Mouse (Mus musculus) midbrain, embryonic 16.5 days (tissue): ENCODE measurements around the gene Topbp1. TPM values are rescaled to one million over a fixed set of nuclear protein-coding genes. Genes with fewer than 3 reads are reported as not detected.
"Not testable (repeated sequence)": the region's sequence is repeated elsewhere in the genome, so short reads cannot be mapped to it uniquely, and the experiment has no call there.

Experiments
- ATAC-seq: fragments of 200-750 bp; cut with Nextera tagmentation; 2 replicates; pipeline ENCODE4 v1.8.0; 2017; ENCODE audit warnings: moderate TSS enrichment
- H3K27ac ChIP-seq: fragments of 300-500 bp; sonication (generic); 2 replicates; pipeline ENCODE4 v1.5.1; 2014; ENCODE audit warnings: mild to moderate bottlenecking, low read length, mixed read lengths
- H3K27me3 ChIP-seq: fragments of 300-500 bp; sonication (generic); 2 replicates; pipeline ENCODE4 v1.6.1; 2014; ENCODE audit warnings: low read depth, low read length, mixed read lengths; ENCODE audit not compliant: control insufficient read depth, insufficient read depth
- H3K36me3 ChIP-seq: fragments of 300-500 bp; sonication (generic); 2 replicates; pipeline ENCODE4 v1.6.1; 2014; ENCODE audit warnings: mild to moderate bottlenecking, low read length, moderate library complexity, mixed read lengths; ENCODE audit not compliant: control insufficient read depth, insufficient read depth
- H3K4me1 ChIP-seq: fragments of 300-500 bp; sonication (generic); 2 replicates; pipeline ENCODE4 v1.6.1; 2014; ENCODE audit warnings: mild to moderate bottlenecking, low read length, mixed read lengths; ENCODE audit not compliant: control insufficient read depth, insufficient read depth
- H3K4me2 ChIP-seq: fragments of 300-500 bp; sonication (generic); 2 replicates; pipeline ENCODE4 v1.6.1; 2014; ENCODE audit warnings: mild to moderate bottlenecking, low read length, mixed read lengths
- H3K4me3 ChIP-seq: fragments of 300-500 bp; sonication (generic); 2 replicates; pipeline ENCODE4 v1.5.1; 2014; ENCODE audit warnings: low read depth, mild to moderate bottlenecking, low read length, moderate library complexity, mixed read lengths
- H3K9ac ChIP-seq: fragments of 300-500 bp; sonication (generic); 2 replicates; pipeline ENCODE4 v1.6.1; 2014; ENCODE audit warnings: low read depth, low read length, mixed read lengths
- H3K9me3 ChIP-seq: fragments of 300-500 bp; sonication (generic); replicated peaks from 2 replicates; pipeline ENCODE4 v1.6.1; 2014; ENCODE audit warnings: mild to moderate bottlenecking, low read length, mixed read lengths; ENCODE audit not compliant: control insufficient read depth, poor library complexity, severe bottlenecking
- WGBS: fragments of 180-500 bp; shearing (Covaris S2); extraction: QIAGEN DNeasy Blood & Tissue Kit; methylation state at CpG from one replicate; pipeline ENCODE4 v1.1.7; 2014; 5-methylcytosine and 5-hydroxymethylcytosine counted together
- polyA plus RNA-seq: library from polyadenylated mRNA; unstranded; fragments of >200 nt; fragmentation: Nextera tagmentation; extraction: Ambion mirVana; gene quantifications from 2 replicates; pipeline ENCODE4 v1.2.1, GENCODE M21; 2015

Topbp1 gene
- polyA plus RNA-seq, 1 experiment from 2014 or later: 14.0 TPM

DNA sequence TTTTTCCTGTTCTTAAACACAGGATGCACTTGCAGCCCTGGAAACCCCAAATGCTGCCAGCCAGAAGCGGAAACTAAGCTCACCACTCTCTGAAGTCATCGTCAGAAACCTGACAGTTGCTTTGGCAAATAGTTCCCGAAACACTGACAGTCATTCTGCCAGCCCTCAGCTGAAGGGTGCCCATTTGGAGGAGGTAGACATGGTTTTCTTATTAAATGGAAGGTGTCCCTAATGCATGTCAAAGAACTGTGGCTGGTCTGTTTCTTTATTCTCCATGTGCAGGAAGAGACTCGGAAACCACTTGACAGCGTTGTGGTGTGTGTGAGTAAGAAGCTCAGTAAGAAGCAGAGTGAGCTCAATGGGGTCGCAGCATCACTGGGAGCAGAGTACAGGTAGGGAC is 27.6 kb downstream of the Topbp1 start:
- Histone ChIP-seq H3K4me2 (no peak overlapping the region), H3K4me1 (no peaks in the 10 kb centered on the region), H3K36me3 (peaks cover 13% of the 10 kb centered on the region), H3K27me3 (no peaks in the 10 kb centered on the region), H3K4me3 (no peak overlapping the region), H3K27ac (no peak overlapping the region), H3K9me3 (no peaks in the 10 kb centered on the region), H3K9ac (no peak overlapping the region)
- 97% methylated on average over 6 of the region's 6 CpGs for WGBS
- no peak for ATAC-seq

DNA sequence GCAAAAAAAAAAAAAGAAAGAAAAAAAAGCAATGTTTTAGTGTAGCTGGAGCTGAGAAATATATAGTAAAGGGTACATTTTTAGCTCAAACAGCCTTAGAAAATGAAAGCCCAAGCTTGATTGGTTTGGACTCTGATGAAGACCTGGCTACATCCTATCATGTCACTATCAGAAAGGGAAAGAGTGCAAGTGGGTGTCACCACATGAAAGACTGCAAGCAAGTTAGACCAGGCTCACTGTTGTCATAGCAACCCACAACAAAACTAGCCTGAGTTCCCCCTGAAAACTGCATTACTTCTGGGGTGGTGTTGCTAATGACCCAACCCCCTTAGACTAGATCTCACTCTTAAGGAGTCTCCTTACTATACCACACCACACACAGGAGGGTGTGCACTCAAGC is 31.9 kb downstream of the Topbp1 start:
- Histone ChIP-seq H3K36me3 (peaks cover 13% of the 10 kb centered on the region), H3K9ac (no peak overlapping the region), H3K27ac (no peak overlapping the region), H3K4me1 (no peaks in the 10 kb centered on the region), H3K4me2 (no peak overlapping the region), H3K27me3 (no peaks in the 10 kb centered on the region), H3K4me3 (no peak overlapping the region), H3K9me3 (no peaks in the 10 kb centered on the region)
- ATAC-seq: no peak

DNA sequence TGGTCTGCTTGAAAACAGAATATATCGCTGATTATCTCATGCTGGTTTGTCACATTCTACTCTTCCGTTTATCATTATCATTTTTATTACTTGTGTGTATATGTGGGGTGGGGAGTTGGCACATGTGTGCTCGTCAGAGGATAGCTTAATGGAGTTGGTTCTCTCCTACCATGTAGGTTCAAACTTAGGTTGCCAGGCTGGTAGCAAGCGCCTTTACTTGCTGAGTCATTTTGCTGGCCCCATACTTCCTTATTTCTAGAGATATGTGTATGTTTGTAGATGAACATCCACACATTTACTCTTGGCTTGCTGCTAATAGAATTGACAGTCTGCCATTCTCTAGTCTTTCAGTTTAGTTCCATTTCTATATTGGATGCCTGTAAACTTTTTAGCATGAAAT is 42.0 kb downstream of the Topbp1 start:
- Histone ChIP-seq H3K4me1 (no peaks in the 10 kb centered on the region), H3K9ac (no peak overlapping the region), H3K36me3 (peaks cover 2% of the 10 kb centered on the region; the same call in 1 of the 2 replicates), H3K4me2 (no peak overlapping the region), H3K4me3 (no peak overlapping the region), H3K27me3 (no peaks in the 10 kb centered on the region), H3K9me3 (no peaks in the 10 kb centered on the region), H3K27ac (no peak overlapping the region)
- no peak for ATAC-seq
- 95% methylated on average over 4 of the region's 4 CpGs for WGBS

DNA sequence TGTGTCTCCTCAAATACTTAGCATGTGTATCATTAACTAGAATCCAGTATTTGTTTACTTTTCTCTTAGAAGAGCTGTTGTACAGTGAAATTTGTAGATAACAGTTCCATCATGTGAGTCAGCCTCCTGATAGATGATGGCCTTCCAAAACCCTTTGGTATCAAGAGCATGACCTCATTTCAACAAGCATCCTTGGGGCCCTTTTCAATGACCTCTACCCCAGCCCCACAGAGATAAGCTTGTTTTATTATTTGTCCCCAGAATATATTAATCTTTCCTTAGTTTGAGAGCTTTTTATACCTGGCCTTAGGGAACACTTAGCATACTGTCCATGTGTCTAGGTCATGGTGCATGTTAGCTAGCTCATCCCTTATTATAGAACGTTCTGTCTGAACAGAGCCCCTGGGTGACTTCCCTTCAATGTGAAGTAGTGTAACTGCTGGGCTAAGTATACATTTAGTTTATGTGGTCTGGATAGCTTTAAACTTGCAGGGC is 43.0 kb downstream of the Topbp1 start:
- H3K27ac ChIP-seq: no peak overlapping the region
- no peak for ATAC-seq
- no peak overlapping the region for H3K4me2 ChIP-seq
- no peaks in the 10 kb centered on the region for H3K27me3 ChIP-seq
- H3K9ac ChIP-seq: no peak overlapping the region
- no peaks in the 10 kb centered on the region for H3K4me1 ChIP-seq
- no peaks in the 10 kb centered on the region for H3K9me3 ChIP-seq
- H3K4me3 ChIP-seq: no peak overlapping the region
- H3K36me3 ChIP-seq: peaks cover 2% of the 10 kb centered on the region; the same call in 1 of the 2 replicates
- 75% methylated on average over 1 of the region's 1 CpGs for WGBS

DNA sequence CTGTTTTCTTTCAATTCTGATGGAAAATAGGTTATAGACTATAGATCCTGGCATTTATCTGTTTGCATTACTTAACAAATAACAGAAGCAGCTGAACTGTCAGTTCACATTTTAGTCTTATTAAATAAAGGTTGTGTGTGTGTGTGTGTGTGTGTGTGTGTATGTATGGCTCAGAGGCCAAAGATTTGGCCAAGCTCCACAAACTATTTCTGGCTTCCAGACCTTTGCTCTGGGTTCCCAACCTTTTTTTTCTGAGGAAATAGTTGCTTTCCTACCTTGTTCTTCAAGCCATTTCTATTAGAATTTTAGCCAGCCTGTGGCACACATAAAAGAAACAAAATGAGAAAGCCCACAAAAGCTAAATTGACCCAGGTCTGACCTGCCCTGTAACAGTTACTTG is 43.8 kb downstream of the Topbp1 start:
- H3K4me3 ChIP-seq: no peak overlapping the region
- no peak overlapping the region for H3K4me2 ChIP-seq
- no peak overlapping the region for H3K27ac ChIP-seq
- no peaks in the 10 kb centered on the region for H3K27me3 ChIP-seq
- no peaks in the 10 kb centered on the region for H3K4me1 ChIP-seq
- ATAC-seq: no peak
- H3K9ac ChIP-seq: no peak overlapping the region
- no peaks in the 10 kb centered on the region for H3K9me3 ChIP-seq
- H3K36me3 ChIP-seq: no peaks in the 10 kb centered on the region

DNA sequence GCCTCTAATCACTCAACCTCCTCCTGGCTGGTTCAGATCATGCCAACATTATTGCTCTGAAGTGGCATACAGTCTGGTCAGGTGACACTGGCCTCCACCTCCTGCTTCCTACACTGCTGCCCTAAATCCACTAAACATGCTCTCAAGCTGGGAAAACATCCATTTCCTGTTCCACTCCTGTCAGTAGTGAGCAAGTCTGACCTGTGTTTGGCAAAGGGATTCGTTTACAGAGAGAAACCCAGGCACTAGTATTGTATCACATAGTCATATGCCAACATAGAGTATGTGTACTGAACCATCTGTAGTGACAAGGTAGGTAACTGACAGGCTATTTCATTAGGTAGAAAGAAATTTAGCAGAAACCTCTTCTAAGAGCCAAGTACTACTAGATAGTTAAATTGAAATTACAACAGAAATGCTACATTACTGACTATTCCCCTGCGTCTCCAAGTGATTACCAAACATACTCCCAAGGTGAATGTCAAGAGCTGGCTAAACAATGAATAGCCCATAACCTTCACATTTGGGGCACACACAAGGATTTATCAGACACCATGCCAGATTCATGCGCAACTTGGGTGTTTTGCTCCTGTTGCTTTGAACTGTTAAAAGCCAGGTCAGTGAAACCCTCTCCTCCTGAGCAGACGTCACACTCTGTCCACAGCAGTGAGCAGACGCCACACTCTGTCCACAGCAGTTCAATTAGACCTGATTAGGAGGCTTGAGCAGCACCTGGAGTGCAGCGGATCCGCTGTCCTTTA is 48.7 kb downstream of the Topbp1 start:
- H3K9ac ChIP-seq, ATAC-seq, H3K4me2 ChIP-seq, H3K27ac ChIP-seq, H3K27me3 ChIP-seq, H3K9me3 ChIP-seq, H3K36me3 ChIP-seq, H3K4me1 ChIP-seq, H3K4me3 ChIP-seq: not testable (repeated sequence)
- WGBS: 82% methylated on average over 5 of the region's 7 CpGs

DNA sequence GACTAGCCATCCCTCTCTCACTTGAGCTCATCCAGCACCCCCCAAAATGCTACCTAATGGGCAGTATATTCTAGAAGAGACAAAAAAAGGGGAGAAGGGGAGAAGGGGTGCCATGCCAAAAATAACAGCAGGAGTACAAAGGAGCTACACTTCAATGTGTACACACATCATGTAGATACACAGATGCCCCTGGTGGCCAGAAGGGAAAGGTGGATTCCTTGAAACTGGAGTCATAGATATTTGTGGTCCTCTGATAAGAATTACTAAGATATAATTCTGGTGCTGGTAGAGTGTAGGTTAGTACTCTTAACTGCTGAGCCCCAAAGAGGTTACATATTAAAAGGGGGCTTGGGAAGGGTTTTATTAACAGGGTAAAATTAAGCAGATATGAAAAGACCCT is 52.9 kb downstream of the Topbp1 start:
- no peaks in the 10 kb centered on the region for H3K27me3 ChIP-seq
- no peak for ATAC-seq
- no peak overlapping the region for H3K9ac ChIP-seq
- H3K4me2 ChIP-seq: no peak overlapping the region
- H3K36me3 ChIP-seq: peaks cover 10% of the 10 kb centered on the region; the same call in 1 of the 2 replicates
- H3K9me3 ChIP-seq: no peaks in the 10 kb centered on the region
- no peak overlapping the region for H3K27ac ChIP-seq
- H3K4me1 ChIP-seq: peaks cover under 1% of the 10 kb centered on the region
- no peak overlapping the region for H3K4me3 ChIP-seq

DNA sequence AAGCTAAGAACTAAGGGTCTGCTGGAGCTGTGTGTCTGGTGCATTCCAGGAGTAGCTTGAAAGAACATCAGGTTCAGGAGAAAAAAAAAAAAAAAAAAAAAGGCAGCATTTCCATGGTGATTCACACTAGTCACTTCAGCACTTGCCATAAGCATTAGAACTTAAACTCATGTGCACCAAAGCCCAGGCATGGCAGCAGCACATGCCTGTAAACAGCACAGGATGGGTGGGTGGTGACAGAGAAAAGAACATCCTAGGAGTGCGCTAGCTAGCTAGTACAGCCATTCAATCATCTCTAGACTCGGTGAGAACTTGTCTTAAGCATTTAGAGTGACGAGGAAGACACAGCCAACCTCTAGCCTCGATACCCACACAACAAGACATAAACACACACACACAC is 53.5 kb downstream of the Topbp1 start:
- Histone ChIP-seq H3K9ac (no peak overlapping the region), H3K4me3 (no peak overlapping the region), H3K27ac (no peak overlapping the region), H3K4me2 (no peak overlapping the region), H3K36me3 (peaks cover 10% of the 10 kb centered on the region; the same call in 1 of the 2 replicates), H3K4me1 (peaks cover 7% of the 10 kb centered on the region), H3K27me3 (no peaks in the 10 kb centered on the region), H3K9me3 (no peaks in the 10 kb centered on the region)
- ATAC-seq: no peak
- 85% methylated on average over 4 of the region's 4 CpGs for WGBS

DNA sequence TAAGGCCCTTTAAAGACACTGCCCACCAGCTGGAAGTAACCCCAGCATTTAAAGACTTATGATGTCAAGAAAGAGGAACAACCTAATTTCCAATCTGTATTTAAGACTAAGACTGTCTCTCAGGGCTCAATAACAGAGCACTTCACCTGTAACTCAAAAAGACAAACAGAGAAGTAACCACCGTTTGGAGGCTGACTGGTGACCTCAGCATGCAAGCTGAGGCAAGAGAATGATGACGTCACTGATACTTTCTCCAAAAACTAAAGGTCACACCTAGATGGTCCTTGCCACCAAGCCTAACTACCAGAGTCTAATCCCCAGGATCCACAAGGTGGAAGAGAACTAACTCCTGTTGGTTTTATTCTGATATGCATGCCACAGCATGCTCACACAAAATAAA is 55.6 kb downstream of the Topbp1 start:
- no peak for ATAC-seq
- Histone ChIP-seq H3K9me3 (no peaks in the 10 kb centered on the region), H3K27ac (no peak overlapping the region), H3K36me3 (peaks cover 10% of the 10 kb centered on the region; the same call in 1 of the 2 replicates), H3K9ac (no peak overlapping the region), H3K4me1 (peaks cover 10% of the 10 kb centered on the region), H3K27me3 (no peaks in the 10 kb centered on the region), H3K4me2 (no peak overlapping the region), H3K4me3 (no peak overlapping the region)
- 82% methylated on average over 2 of the region's 2 CpGs for WGBS
